15 mouse cellular contexts compared by ENCODE assay signal in genomic region chr15:97657856-97658754, GRCm38 (mm10). TPM values are rescaled to one million over a fixed set of nuclear protein-coding genes. Genes with fewer than 3 reads are reported as not detected.
A peak's percentile ranks its signal among the peaks of the same experiment; 100 is the strongest.
DNase-seq lines count a peak whose midpoint lies in the region; ATAC-seq and TF ChIP-seq lines count a peak whose summit lies in the region.
"Had no signal": no experiment of that assay in that cellular context is flagged by ENCODE, and none has a peak within 500 bp of the region (broad histone marks: within the 10 kb centered on the region; RNA-seq: fewer than 3 reads in every experiment).

No protein-coding gene starts in this region.

- WGBS in neural tube, embryonic 11.5 days = 70% methylated on average over 26 of the region's 26 CpGs
- 62% methylated on average over 26 of the region's 26 CpGs for WGBS in midbrain, embryonic 10.5 days
- 74% methylated on average over 26 of the region's 26 CpGs for WGBS in liver, embryonic 11.5 days

- no peaks in the 10 kb centered on the region for H3K9me3 ChIP-seq in neural tube, embryonic 11.5 days (ENCODE audit: control insufficient read depth, low read length)
- no peaks in the 10 kb centered on the region for H3K9me3 ChIP-seq in midbrain, embryonic 10.5 days (replicated peaks)
- H3K9me3 ChIP-seq in liver, embryonic 11.5 days (ENCODE audit: control insufficient read depth, low read length) = no peaks in the 10 kb centered on the region
- H3K9me3 ChIP-seq: embryonic facial prominence, embryonic 15.5 days; limb, embryonic 13.5 days had no signal

- ATAC-seq in neural tube, embryonic 11.5 days (ENCODE audit: insufficient read depth, low FRiP score, low TSS enrichment) = no peak
- ATAC-seq in liver, embryonic 11.5 days (replicated peaks; ENCODE audit: low FRiP score) = no peak
- ATAC-seq: forebrain, postnatal 0 days; lung, postnatal 0 days had no signal

- H3K27me3 ChIP-seq in neural tube, embryonic 11.5 days (ENCODE audit: control insufficient read depth, insufficient read depth, low read length) = no peaks in the 10 kb centered on the region
- peaks cover 28% of the 10 kb centered on the region for H3K27me3 ChIP-seq in midbrain, embryonic 10.5 days (ENCODE audit: low read depth, poor library complexity, severe bottlenecking)
- no peaks in the 10 kb centered on the region for H3K27me3 ChIP-seq in liver, embryonic 11.5 days (replicated peaks; ENCODE audit: control insufficient read depth, insufficient read depth, low read length)
- H3K27me3 ChIP-seq: embryonic facial prominence, embryonic 15.5 days; limb, embryonic 13.5 days had no signal

- H3K4me3 ChIP-seq in gastrocnemius, adult 2 months = peak overlapping the region; percentile 51
- H3K4me3 ChIP-seq in neural tube, embryonic 11.5 days (ENCODE audit: low read depth, low read length) = no peak overlapping the region
- no peak overlapping the region for H3K4me3 ChIP-seq in midbrain, embryonic 10.5 days
- no peak overlapping the region for H3K4me3 ChIP-seq in liver, embryonic 11.5 days (ENCODE audit: low read depth, low read length)
- H3K4me3 ChIP-seq: embryonic facial prominence, embryonic 15.5 days; limb, embryonic 13.5 days had no signal

- no peaks in the 10 kb centered on the region for H3K36me3 ChIP-seq in neural tube, embryonic 11.5 days (ENCODE audit: control insufficient read depth, insufficient read depth, low read length)
- no peaks in the 10 kb centered on the region for H3K36me3 ChIP-seq in midbrain, embryonic 10.5 days
- H3K36me3 ChIP-seq in liver, embryonic 11.5 days (ENCODE audit: control insufficient read depth, insufficient read depth, low read length) = no peaks in the 10 kb centered on the region
- H3K36me3 ChIP-seq: embryonic facial prominence, embryonic 15.5 days; limb, embryonic 13.5 days had no signal

- no peak overlapping the region for H3K4me2 ChIP-seq in neural tube, embryonic 11.5 days (ENCODE audit: low read depth)
- no peak overlapping the region for H3K4me2 ChIP-seq in liver, embryonic 11.5 days
- H3K4me2 ChIP-seq: embryonic facial prominence, embryonic 15.5 days; limb, embryonic 13.5 days had no signal

- intact Hi-C loops in gastrocnemius, adult 2 months (cut with DNase I) = no loop called here

- H3K9ac ChIP-seq in neural tube, embryonic 11.5 days (ENCODE audit: low read length) = no peak overlapping the region
- no peak overlapping the region for H3K9ac ChIP-seq in liver, embryonic 11.5 days (ENCODE audit: low read depth, low read length)
- H3K9ac ChIP-seq: embryonic facial prominence, embryonic 15.5 days; forebrain, postnatal 0 days; limb, embryonic 13.5 days had no signal

- H3K4me1 ChIP-seq in neural tube, embryonic 11.5 days (ENCODE audit: control insufficient read depth, insufficient read depth, low read length) = no peaks in the 10 kb centered on the region
- peaks cover 19% of the 10 kb centered on the region for H3K4me1 ChIP-seq in midbrain, embryonic 10.5 days
- H3K4me1 ChIP-seq in liver, embryonic 11.5 days (replicated peaks; ENCODE audit: control insufficient read depth, insufficient read depth, low read length) = no peaks in the 10 kb centered on the region
- H3K4me1 ChIP-seq: limb, embryonic 13.5 days had no signal

- DNase-seq in gastrocnemius, adult 2 months = no peak
- DNase-seq in gastrocnemius, adult 18-20 months (ENCODE audit: low spot score) = no peak
- DNase-seq in neural tube, embryonic 11.5 days (ENCODE audit: low spot score) = peak; percentile 27
- no peak for DNase-seq in neural tube, embryonic 10.5 days (ENCODE audit: extremely low spot score, low spot score)
- DNase-seq in midbrain, embryonic 10.5 days (ENCODE audit: low spot score) = peak; percentile 57
- no peak for DNase-seq in liver, embryonic 11.5 days (ENCODE audit: low spot score)
- DNase-seq in liver = no peak
- no peak for DNase-seq in frontal cortex, postnatal 25 days (ENCODE audit: low spot score in 2 of 2)
- DNase-seq: forebrain, postnatal 0 days; heart, postnatal 14 days; kidney, adult 8-10 months had no signal

- TF ChIP-seq CTCF in gastrocnemius, adult 2 months (IDR thresholded peaks at IDR 0.05) = no peak

- H3K27ac ChIP-seq in gastrocnemius, adult 2 months = no peak overlapping the region
- H3K27ac ChIP-seq in neural tube, embryonic 11.5 days (ENCODE audit: low read depth, low read length) = no peak overlapping the region
- H3K27ac ChIP-seq in midbrain, embryonic 10.5 days (replicated peaks) = 0 out of 2 replicates have a peak overlapping the region, but pooled peaks have one; percentile 10
- H3K27ac ChIP-seq in liver, embryonic 11.5 days (ENCODE audit: low read depth, low read length) = no peak overlapping the region
- H3K27ac ChIP-seq: embryonic facial prominence, embryonic 15.5 days; limb, embryonic 13.5 days; stomach, postnatal 0 days had no signal

RNA-seq across cellular contexts. Expression of gene Rpap3, which starts 47.5 kb away (rescaled TPM):
- 10 to 100 TPM; 11.4 to 13.3 TPM for total RNA-seq in gastrocnemius, adult 2 months (2021)
- total RNA-seq in gastrocnemius, adult 18-20 months (2021) = 10 to 100 TPM; 12.0 to 14.0 TPM
- polyA plus RNA-seq in neural tube, embryonic 11.5 days (2014; fragmentation: Nextera tagmentation; extraction: Ambion mirVana) = 43.6 and 45.8 TPM in 2 replicates
- polyA plus RNA-seq in midbrain, embryonic 10.5 days (2016; fragmentation: Nextera tagmentation; extraction: Ambion mirVana) = 40.4 and 41.7 TPM in 2 replicates
- polyA plus RNA-seq in liver, embryonic 11.5 days (2014; fragmentation: Nextera tagmentation; extraction: Ambion mirVana) = 35.5 and 41.4 TPM in 2 replicates

Comparison
In these comparisons a context has a peak if more than half of its experiments do, and no peak if none do; other contexts are left out.
1. DNase-seq: peak in neural tube, embryonic 11.5 days (single experiment) and midbrain, embryonic 10.5 days (single experiment); none in gastrocnemius, adult 2 months (single experiment), gastrocnemius, adult 18-20 months (single experiment), neural tube, embryonic 10.5 days (single experiment), liver, embryonic 11.5 days (single experiment), liver (single experiment) and frontal cortex, postnatal 25 days (0 of 2).